8 mouse cellular contexts compared by ENCODE assay signal in genomic region chr6:55117325-55118109, GRCm38 (mm10). TPM values are rescaled to one million over a fixed set of nuclear protein-coding genes. Genes with fewer than 3 reads are reported as not detected.
DNase-seq lines count a peak whose midpoint lies in the region; ATAC-seq lines count a peak whose summit lies in the region.

No protein-coding gene starts in this region.

- peak; percentile 62 for ATAC-seq in hindbrain, embryonic 14.5 days (ENCODE audit: low FRiP score)
- ATAC-seq in neural tube, embryonic 15.5 days (ENCODE audit: low FRiP score) = peak; percentile 72; the same call in 1 of the 2 replicates

- no peaks in the 10 kb centered on the region for H3K36me3 ChIP-seq in hindbrain, embryonic 14.5 days (replicated peaks; ENCODE audit: control insufficient read depth, insufficient read depth)
- H3K36me3 ChIP-seq in neural tube, embryonic 15.5 days = no peaks in the 10 kb centered on the region

- peak overlapping the region; percentile 55 for H3K4me3 ChIP-seq in hindbrain, embryonic 14.5 days (replicated peaks; ENCODE audit: low read length)
- H3K4me3 ChIP-seq in neural tube, embryonic 15.5 days (replicated peaks) = peak overlapping the region; percentile 60

- H3K27me3 ChIP-seq in hindbrain, embryonic 14.5 days (ENCODE audit: control insufficient read depth, insufficient read depth, low read length) = peaks cover 64% of the 10 kb centered on the region
- peaks cover 79% of the 10 kb centered on the region for H3K27me3 ChIP-seq in neural tube, embryonic 15.5 days (replicated peaks)

- H3K9me3 ChIP-seq in hindbrain, embryonic 14.5 days (ENCODE audit: control insufficient read depth, low read length) = no peaks in the 10 kb centered on the region
- H3K9me3 ChIP-seq in neural tube, embryonic 15.5 days (replicated peaks) = no peaks in the 10 kb centered on the region

- peaks cover 16% of the 10 kb centered on the region for H3K4me1 ChIP-seq in hindbrain, embryonic 14.5 days (replicated peaks; ENCODE audit: control insufficient read depth, insufficient read depth, low read length)
- peaks cover 16% of the 10 kb centered on the region for H3K4me1 ChIP-seq in neural tube, embryonic 15.5 days

- peak overlapping the region; percentile 86 for H3K4me2 ChIP-seq in hindbrain, embryonic 14.5 days (replicated peaks)
- H3K4me2 ChIP-seq in neural tube, embryonic 15.5 days = peak overlapping the region; percentile 91

- DNase-seq in layer of hippocampus, postnatal 10 days (ENCODE audit: low spot score in 2 of 2) = peak; percentile 23 to 34
- DNase-seq in layer of hippocampus, postnatal 14 days (ENCODE audit: low spot score in 2 of 2) = no peak
- peak; percentile 51 for DNase-seq in embryo, embryonic 9.5 days (ENCODE audit: extremely low spot score)
- no peak for DNase-seq in hindbrain, embryonic 14.5 days (ENCODE audit: low spot score)
- DNase-seq in liver = peak; percentile 64
- DNase-seq in layer of hippocampus, postnatal 36 days = no peak
- DNase-seq in frontal cortex, postnatal 14 days (ENCODE audit: low spot score in 2 of 2) = no peak

- H3K27ac ChIP-seq in hindbrain, embryonic 14.5 days = no peak overlapping the region
- H3K27ac ChIP-seq in neural tube, embryonic 15.5 days (replicated peaks) = no peak overlapping the region

- peak overlapping the region; percentile 56 for H3K9ac ChIP-seq in hindbrain, embryonic 14.5 days
- H3K9ac ChIP-seq in neural tube, embryonic 15.5 days (replicated peaks) = peak overlapping the region; percentile 47

- under 1% methylated on average over 68 of the region's 68 CpGs for WGBS in hindbrain, embryonic 14.5 days
- WGBS in neural tube, embryonic 15.5 days = under 1% methylated on average over 68 of the region's 68 CpGs

RNA-seq across cellular contexts. Expression of gene Crhr2, which starts 15.3 kb away (rescaled TPM):
- total RNA-seq in layer of hippocampus, postnatal 10 days (2021) = 1 to 10 TPM; 2.3 to 3.2 TPM
- 1 to 10 TPM; 3.5 to 4.1 TPM for total RNA-seq in layer of hippocampus, postnatal 14 days (2021)
- polyA plus RNA-seq in hindbrain, embryonic 14.5 days (2014; fragmentation: Nextera tagmentation; extraction: Ambion mirVana) = 0.95 and 1.3 TPM in 2 replicates
- polyA plus RNA-seq in neural tube, embryonic 15.5 days (2015; fragmentation: Nextera tagmentation; extraction: Ambion mirVana) = 1.3 and 1.5 TPM in 2 replicates
- total RNA-seq in layer of hippocampus, postnatal 36 days (2021) = 1 to 10 TPM; 3.1 to 3.4 TPM

RNA-seq across cellular contexts. Expression of gene Inmt, which starts 57.3 kb away (rescaled TPM):
- under 1 TPM in 1 of 2 experiments, not detected in 1; 0.34 TPM for total RNA-seq in layer of hippocampus, postnatal 10 days (2021)
- total RNA-seq in layer of hippocampus, postnatal 14 days (2021) = under 1 TPM in 1 of 2 experiments, not detected in 1; 0.83 TPM
- polyA plus RNA-seq in hindbrain, embryonic 14.5 days (2014; fragmentation: Nextera tagmentation; extraction: Ambion mirVana) = not detected in 2 replicates
- polyA plus RNA-seq in neural tube, embryonic 15.5 days (2015; fragmentation: Nextera tagmentation; extraction: Ambion mirVana) = not detected in 2 replicates
- under 1 TPM in 1 of 2 experiments, not detected in 1; 0.75 TPM for total RNA-seq in layer of hippocampus, postnatal 36 days (2021)

Comparison
In these comparisons a context has a peak if more than half of its experiments do, and no peak if none do; other contexts are left out.
1. DNase-seq: peak in layer of hippocampus, postnatal 10 days (2 of 2), embryo, embryonic 9.5 days (single experiment) and liver (single experiment); none in layer of hippocampus, postnatal 14 days (0 of 2), hindbrain, embryonic 14.5 days (single experiment), layer of hippocampus, postnatal 36 days (0 of 2) and frontal cortex, postnatal 14 days (0 of 2).